Mouse (Mus musculus): ENCODE results near the gene Tbc1d23. TPM values are rescaled to one million over a fixed set of nuclear protein-coding genes. Genes with fewer than 3 reads are reported as not detected.

Gene Tbc1d23
- total RNA-seq, 4 experiments from 2014 or later = 37.3 to 56.9 (median 43.9) TPM

DNA sequence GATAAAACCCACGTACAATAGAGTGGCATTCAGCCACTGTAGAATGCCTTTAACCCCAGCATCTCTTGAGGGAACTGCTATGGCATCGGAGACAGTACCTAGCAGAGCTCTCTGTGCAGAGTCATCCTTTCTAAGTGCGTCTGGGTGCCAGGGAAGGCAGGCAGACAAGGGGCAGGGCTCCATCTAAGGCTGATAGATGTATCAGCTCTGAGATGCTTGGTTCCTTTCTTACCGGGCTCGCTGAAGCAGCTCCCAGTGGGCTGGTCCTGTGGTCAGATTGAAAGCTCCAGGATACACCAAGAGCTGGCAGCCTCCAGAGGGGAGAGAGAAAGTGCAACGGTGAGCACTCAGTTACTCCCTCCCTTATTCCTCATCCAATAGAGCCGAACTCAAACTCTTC, 71.5 kb downstream of the Tbc1d23 start:
- DNase-seq = no peak

DNA sequence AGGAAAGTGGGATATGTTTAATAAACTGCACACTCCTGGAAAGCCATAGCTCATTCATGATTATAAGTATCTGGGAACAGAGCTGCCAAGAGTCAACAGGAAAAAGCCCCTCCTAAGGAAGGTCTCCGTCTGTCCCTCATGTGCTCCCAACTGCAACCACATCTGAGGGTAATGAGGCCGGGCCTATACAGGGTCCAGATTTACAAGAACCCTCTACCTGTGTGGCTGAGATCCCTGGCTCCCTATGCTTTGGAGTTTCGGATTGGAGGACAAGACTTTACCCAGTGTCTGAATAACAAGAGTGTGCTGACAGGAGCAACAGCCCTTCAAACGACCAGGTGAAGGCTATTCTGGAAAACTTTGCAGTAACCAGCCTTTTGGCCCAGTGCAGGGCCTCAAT, 73.6 kb downstream of the Tbc1d23 start:
- DNase-seq = no peak

DNA sequence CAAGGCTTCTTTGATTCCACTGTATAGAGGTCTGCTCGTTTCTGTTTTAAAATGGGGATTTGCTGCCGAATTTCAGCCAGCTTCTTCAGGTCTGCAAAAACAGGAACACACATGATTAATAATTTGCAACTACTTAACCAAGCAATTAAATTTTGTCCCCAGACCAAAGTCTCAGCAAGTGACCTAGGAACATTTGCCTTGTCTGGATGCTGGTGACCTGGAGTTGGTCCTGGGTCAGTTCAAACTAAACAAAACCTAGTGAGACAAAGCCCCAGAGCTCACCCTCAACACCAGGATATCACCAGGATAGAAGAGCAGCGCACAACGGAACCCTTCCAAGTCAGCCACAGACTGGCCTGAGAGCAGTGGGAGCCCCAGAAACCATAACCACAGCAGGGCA, 74.2 kb downstream of the Tbc1d23 start:
- no peak for DNase-seq

DNA sequence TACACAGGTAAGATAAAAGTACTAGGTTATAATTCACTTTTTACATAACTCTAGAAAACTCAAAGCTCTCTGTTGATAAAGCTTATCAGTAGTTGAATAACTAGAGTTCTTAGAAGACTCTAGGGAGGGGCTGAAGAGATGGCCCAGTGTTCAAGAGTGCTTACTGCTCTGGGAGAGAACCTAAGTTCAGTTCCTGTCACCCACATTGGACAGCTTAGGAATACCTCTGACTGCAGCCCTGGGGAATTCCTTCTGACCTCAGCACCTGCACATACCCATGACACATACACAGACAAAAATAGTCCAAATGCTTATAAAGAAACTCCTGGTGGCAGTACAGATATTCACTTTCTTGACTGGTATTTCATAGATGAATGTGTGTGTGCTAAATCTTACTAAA, 75.4 kb downstream of the Tbc1d23 start:
- no peak for DNase-seq

DNA sequence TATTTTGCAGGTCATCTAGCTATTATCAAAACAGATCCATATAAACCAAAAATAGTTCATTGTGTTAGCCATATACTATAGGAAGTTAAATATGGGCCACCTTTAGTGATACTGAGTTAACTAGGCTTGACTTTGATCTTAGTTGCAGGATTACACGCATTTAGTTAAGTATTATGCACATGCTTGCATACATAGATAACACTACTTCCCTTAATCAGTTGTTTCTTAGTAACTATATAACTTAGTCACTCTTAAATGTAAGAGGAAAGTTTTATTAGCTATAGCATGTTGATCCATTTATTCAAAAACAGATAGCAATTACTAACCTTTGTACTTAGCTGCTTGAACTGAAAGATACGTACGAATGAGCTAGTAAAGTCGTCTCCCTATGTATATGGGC, 79.9 kb downstream of the Tbc1d23 start:
- DNase-seq = no peak

DNA sequence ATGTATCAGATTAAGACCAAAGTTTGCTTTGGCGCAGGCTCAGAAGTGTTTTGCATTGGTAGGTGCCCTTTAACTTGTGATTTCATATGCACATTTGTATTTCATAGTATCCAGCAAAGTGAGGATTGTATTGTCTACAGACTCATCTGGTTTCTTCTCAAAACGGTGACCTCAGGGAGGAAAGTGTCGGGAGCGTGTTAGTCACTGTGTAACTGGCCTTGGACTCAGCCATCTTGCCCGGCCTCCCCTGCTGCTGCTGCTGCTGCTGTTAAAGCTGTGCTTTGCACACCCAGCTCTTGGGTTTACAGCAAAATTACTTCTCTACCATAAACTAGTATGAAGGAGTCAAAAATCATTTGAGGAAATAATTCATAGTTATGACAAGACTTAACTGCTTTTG, 86.6 kb downstream of the Tbc1d23 start:
- peak; percentile 44 for DNase-seq

DNA sequence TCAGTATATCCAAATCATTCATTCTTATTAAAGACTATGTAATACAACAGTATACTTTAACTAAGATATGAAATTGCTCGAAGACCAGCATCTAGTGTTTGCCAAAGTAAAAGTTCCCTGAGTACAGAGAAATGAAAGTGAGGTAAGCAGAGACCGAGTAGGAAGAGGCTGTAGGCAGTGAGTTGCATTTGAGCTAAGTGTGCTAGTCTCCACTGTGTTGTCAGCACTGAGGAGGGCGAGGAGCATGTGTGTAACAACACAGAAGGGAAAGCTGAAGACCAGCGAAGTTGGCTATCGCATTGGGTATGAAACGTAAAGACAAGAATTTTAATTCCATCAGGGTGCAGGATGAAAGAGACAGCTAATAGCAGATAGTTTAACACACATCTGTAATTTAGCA, 97.7 kb downstream of the Tbc1d23 start:
- DNase-seq = no peak

DNA sequence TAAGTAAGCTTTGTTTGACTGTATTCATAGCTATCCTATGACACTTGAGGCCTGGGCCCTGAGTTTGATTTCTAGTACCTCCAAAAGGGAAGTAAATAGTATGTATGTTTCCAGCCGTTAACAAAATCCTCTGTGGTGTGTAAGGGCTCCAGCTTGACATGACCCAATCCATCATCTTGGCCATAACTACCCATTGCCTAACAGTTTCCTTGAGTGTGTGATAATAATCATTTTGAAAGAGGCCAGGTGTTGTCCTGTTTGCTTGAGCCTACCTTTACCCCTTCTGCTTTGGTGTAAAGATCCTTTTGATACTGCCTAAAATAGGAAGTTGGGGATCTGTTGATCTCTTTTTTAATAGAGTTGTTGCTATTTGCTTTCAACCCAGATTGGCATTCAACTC, 99.0 kb downstream of the Tbc1d23 start:
- no peak for DNase-seq

DNA sequence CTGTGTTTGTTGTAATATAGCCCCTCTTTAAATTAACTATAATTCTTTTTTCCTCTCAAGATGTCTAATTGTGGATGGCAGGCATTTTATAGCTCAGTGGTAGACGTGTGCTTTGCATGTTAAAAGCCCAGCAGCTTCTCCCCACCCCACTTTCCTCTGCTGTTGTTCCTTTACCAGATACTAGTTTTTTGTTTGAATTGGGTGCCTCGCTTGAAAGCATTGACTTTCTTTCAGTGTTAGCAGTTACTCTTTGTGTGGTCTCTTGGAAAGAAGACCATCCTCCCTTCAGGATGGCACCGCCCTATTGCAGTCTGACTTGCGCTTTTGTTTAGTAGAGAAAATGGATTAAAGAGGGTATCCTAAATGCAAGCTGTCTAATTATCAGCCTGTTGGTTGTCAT, 99.8 kb downstream of the Tbc1d23 start:
- DNase-seq = no peak

DNA sequence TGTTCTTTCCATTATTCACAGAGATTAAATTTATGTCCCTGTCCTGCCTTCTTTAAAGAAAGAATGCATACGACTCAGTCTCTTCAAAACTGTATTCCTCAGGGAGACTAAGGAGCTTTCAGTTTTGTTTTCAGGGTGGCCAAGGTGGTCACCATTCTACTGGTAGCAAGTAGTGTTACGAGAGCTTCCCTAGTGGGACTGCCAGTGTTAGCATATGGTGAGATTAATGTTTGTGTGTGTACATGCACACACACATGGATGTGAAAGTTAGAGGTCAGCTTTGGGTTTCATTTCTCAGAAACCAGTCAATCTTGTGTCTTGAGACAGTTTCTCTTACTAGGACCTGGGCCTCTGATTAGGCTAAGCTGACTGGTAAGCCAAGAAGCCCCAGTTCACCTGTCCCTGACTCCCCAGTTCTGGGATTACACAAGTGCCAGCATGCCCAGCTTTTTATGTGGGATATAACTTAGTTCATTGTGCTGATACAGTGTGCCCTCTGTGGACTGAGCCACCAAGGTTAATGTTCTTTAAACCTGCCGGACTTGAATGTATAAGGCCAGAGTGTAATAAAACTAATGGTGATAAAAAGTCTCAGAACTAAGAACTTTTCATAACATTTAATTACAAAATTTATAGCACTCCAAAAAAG, 100.4 kb downstream of the Tbc1d23 start:
- no peak for DNase-seq

DNA sequence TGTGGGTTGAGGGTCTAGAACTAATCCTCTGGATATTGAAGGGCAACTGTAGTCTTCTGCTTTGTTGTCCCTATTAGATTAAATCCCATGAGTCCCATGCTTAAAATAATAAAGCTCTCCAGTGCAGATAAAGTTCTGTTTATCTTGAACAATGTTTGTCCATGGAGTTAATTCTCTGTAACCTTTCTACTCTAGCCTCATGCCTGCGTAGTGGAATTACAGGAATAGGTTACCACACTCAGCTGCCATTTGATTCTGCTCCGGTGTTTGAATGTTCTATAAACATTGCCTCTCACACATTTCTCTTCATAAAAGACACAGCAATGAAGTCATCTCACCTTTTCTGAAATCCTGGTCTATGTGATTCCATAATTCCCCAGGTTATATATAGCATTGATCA, 103.5 kb downstream of the Tbc1d23 start:
- no peak for DNase-seq

DNA sequence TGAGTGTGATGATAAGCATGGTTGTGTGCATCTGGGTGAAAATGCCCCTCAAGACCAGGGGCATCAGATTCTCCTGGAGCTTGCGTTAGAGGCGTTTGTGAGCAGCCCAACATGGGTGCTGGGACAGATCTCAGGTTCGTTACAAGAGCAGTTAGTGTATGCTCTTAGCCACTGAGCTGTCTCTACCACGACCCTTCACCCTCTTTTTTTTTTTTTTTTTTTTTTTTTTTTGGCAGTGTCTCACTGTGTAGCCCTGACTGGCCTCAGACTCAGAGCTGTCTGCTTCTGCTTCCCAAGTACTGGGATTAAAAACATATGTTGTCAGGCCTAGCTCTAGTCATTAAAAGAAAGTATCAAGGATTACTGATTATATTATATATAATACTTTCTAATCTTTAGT, 105.0 kb downstream of the Tbc1d23 start:
- no peak for DNase-seq

DNA sequence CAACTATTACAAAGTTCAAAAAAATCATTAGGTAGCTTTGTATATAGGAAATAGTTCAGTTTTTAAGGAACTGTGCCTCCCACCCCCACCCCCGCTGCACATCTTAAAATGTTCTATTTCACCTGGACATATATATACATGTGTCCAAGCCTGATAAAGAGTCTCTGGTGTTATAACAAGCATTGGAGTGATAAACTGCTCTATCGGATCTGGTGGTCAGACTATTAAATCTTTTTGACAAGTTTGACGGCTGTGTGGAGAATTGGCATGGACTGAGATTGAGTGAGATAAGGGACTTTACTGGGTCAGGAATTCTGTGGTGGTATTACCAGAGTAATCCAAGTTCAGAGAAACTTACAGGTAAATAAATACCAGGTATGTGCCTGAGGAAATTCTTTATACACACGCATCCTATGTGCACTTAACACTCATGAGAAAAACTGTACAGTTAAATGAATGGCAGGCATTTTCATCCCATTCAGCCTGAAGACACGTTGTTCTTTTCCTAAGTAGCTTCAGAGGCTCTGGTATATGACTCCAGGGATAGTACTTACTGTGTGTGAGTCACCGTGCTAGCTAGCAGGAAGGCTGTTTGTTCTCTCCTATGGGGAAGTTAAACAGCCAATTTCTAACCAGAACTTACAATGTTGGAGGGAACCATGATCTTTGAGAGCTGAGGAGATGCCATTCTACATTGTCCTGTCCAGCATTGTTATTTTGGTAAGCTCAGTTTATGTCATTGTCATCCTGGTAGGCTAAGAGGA, 108.4 kb downstream of the Tbc1d23 start:
- no peak for DNase-seq

DNA sequence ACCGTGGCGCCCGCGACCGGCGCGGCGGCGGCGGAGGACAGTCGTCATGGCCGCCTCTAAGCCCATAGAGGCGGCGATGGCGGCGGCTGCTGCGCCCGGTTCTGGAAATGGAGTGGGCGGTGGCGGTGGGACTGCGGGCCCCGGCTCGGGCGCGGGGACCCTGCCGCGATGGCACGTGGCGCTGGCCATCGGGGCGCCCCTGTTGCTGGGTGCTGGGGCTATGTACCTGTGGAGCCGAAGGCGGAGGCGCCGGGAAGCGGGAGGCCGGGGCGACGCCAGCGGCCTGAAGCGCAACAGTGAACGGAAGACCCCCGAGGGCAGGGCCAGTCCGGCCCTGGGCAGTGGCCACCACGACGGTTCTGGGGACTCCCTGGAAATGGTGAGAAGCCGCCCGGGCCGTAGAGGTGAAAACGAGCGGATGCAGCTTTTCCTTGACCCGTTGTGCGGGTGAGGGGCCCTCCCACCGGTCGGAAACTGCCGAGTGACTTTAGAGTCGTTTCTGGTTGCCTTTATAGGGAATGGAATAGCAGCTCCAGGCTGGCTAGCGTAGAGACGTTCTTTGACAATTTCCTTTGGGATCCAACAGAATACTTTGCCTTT, 109.4 kb downstream of the Tbc1d23 start:
- no peak for DNase-seq

DNA sequence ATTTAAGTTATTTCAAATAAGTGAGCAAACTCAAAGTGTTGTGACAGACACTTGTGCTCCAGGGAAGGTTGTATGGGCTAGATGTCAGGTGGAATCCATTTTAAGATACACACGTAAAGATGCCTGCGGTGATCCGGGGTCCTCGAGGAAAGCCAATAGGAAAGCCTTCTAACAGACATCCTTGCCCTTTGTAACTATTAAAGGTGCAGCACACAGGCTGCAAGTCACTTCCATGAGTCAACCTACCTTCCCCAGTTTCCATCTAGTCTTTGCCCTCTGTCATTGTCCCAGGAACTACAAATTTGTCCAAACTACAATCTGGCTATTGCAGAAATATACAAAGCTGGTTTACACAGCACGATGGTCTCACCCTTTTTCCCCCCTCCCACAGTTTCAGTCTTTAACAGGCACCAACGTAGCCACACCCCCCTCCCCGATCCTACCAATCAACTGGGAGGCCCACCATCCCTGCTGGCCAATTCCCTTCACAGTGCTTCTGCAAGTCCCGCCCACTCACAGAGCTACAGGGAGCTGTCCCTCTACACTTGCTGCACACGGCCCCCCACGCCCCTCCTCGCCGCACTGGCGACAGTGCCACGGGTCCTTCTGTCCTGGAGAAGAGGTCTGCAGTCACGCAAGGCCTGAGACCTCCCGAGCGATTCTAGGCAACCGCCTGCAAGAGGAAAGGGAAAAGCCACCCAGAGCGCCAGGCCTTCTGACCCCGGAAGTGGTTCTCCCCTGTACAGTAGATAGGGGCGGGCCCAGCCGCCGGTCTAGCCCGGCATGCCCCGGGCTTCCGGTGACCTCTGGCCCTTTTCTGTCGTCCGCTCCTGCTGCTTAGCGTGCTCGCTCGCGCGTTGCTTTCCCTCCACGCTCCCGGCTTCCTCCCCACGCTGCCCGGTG, 110.1 kb downstream of the Tbc1d23 start, which contains the start of gene Tomm70a:
Tomm70a (plus strand) TSS at position 791 of the 903 bp plus-strand sequence.
- DNase-seq = peak; percentile 92

Other genes starting within 250 kb of the Tbc1d23 start
- gene Tmem45a2, start 160.1 kb downstream of the Tbc1d23 start, total RNA-seq (2022) = not detected
- gene Tomm70a, start 109.8 kb downstream of the Tbc1d23 start, total RNA-seq (2022) = 10 to 100 TPM; 50.4 to 54.6 (median 52.8) TPM
- 10 to 100 TPM; 39.7 to 43.5 (median 40.9) TPM for gene Nit2, start 64.2 kb downstream of the Tbc1d23 start, total RNA-seq (2022)
- gene Tmem30c, start 61.4 kb upstream of the Tbc1d23 start, total RNA-seq (2022) = under 1 TPM in 1 of 4 experiments, not detected in 3; 0.12 TPM
- gene Filip1l, start 121.6 kb upstream of the Tbc1d23 start, total RNA-seq (2022) = 10 to 100 TPM; 15.2 to 32.3 (median 24.5) TPM

Measured in adrenal gland, adult 8-10 months (tissue).